Mouse (Mus musculus): ENCODE data around the gene Unc13d.

GRCm38 (mm10) chr11:116022256-116022780 lies 55.4 kb downstream of the Unc13d start:
- TF ChIP-seq POLR2A (IDR thresholded peaks at IDR 0.05; ENCODE audit: insufficient read length, low read depth): no peak
- no peak for TF ChIP-seq REST (IDR thresholded peaks at IDR 0.05; ENCODE audit: insufficient read depth, insufficient read length)
- TF ChIP-seq POLR2AphosphoS2 (IDR thresholded peaks at IDR 0.05; ENCODE audit: insufficient read length, low read depth): no peak
- no peak for TF ChIP-seq E2F4 (IDR thresholded peaks at IDR 0.05; ENCODE audit: insufficient read depth)
- no peak for TF ChIP-seq MYOD1 (IDR thresholded peaks at IDR 0.05; ENCODE audit: control insufficient read depth in 1 of 3, insufficient read length in 2 of 3, low read depth in 2 of 3)
- TF ChIP-seq MAX (IDR thresholded peaks at IDR 0.05; ENCODE audit: low read depth): no peak
- TF ChIP-seq TCF12 (IDR thresholded peaks at IDR 0.05; ENCODE audit: insufficient read depth, poor library complexity, severe bottlenecking): no peak
- TF ChIP-seq MYOG (IDR thresholded peaks at IDR 0.05; ENCODE audit: control insufficient read depth in 1 of 3, insufficient read depth in 1 of 3, insufficient read length in 2 of 3, low read depth in 2 of 3): no peak
- no peak for TF ChIP-seq USF1 (IDR thresholded peaks at IDR 0.05; ENCODE audit: low read depth)
- TF ChIP-seq CEBPB (IDR thresholded peaks at IDR 0.05; ENCODE audit: insufficient read depth, poor library complexity, severe bottlenecking): no peak
